In genomic region chr2:32395946-32396621, GRCm38 (mm10) we compare ENCODE assay signal across 8 mouse cellular contexts. TPM values are rescaled to one million over a fixed set of nuclear protein-coding genes. Genes with fewer than 3 reads are reported as not detected.
A peak's percentile ranks its signal among the peaks of the same experiment; 100 is the strongest.
DNase-seq lines count a peak whose midpoint lies in the region; ATAC-seq and TF ChIP-seq lines count a peak whose summit lies in the region.

No protein-coding gene starts in this region.

- DNase-seq in MEL-GATA-1-ER (ENCODE audit: extremely low read depth, low read depth) = peak; percentile 93
- DNase-seq in cerebellum, adult 2 months = peak; percentile 91 to 94
- DNase-seq in forebrain, postnatal 0 days = peak; percentile 96
- DNase-seq in layer of hippocampus, adult 8-10 months (ENCODE audit: low spot score in 2 of 2) = peak; percentile 92 to 93
- DNase-seq in lung, embryonic 14.5 days = peak; percentile 96
- DNase-seq in testis, postnatal 14 days (ENCODE audit: low spot score) = peak; percentile 92

- peaks cover 19% of the 10 kb centered on the region for H3K36me3 ChIP-seq in forebrain, postnatal 0 days (ENCODE audit: insufficient read depth)
- peaks cover 17% of the 10 kb centered on the region for H3K36me3 ChIP-seq in lung, embryonic 14.5 days (ENCODE audit: insufficient read depth)

- peak overlapping the region; percentile 87 for H3K9ac ChIP-seq in forebrain, postnatal 0 days
- peak overlapping the region; percentile 77 for H3K9ac ChIP-seq in lung, embryonic 14.5 days

- ATAC-seq in forebrain, postnatal 0 days = peak; percentile 98
- peak; percentile 79 for ATAC-seq in hematopoietic stem cell, adult 5-6 weeks (replicated peaks in 1 of 2; ENCODE audit: insufficient read depth in 1 of 2, low FRiP score in 2 of 2, low TSS enrichment in 1 of 2, low read depth in 1 of 2, poor library complexity in 2 of 2, severe bottlenecking in 2 of 2)
- peak; percentile 97 for ATAC-seq in lung, embryonic 14.5 days (ENCODE audit: insufficient read depth)
- ATAC-seq in neutrophil, adult 5-6 weeks (ENCODE audit: extremely low read depth, insufficient number of reproducible peaks, low FRiP score, poor library complexity, severe bottlenecking) = peak; percentile 75

- TF ChIP-seq POLR2A in cerebellum, adult 2 months (IDR thresholded peaks at IDR 0.05; ENCODE audit: borderline replicate concordance, insufficient read depth, low read length) = peak; percentile 55

- peak overlapping the region; percentile 59 for H3K4me3 ChIP-seq in cerebellum, adult 2 months (replicated peaks; ENCODE audit: insufficient read depth, low read depth, low read length)
- H3K4me3 ChIP-seq in forebrain, postnatal 0 days (ENCODE audit: low read depth, low read length) = peak overlapping the region; percentile 89
- H3K4me3 ChIP-seq in lung, embryonic 14.5 days (ENCODE audit: low read depth, low read length) = peak overlapping the region; percentile 92

- under 1% methylated on average over 59 of the region's 59 CpGs for WGBS in cerebellum, adult 2 months
- WGBS in forebrain, postnatal 0 days = 5% methylated on average over 57 of the region's 59 CpGs
- WGBS in lung, embryonic 14.5 days = under 1% methylated on average over 59 of the region's 59 CpGs

- H3K4me2 ChIP-seq in forebrain, postnatal 0 days (ENCODE audit: low read depth) = peak overlapping the region; percentile 91
- peak overlapping the region; percentile 96 for H3K4me2 ChIP-seq in lung, embryonic 14.5 days

- peak overlapping the region; percentile 57 for H3K27ac ChIP-seq in cerebellum, adult 2 months (ENCODE audit: insufficient read depth, low read length)
- H3K27ac ChIP-seq in forebrain, postnatal 0 days (ENCODE audit: low read depth, low read length) = peak overlapping the region; percentile 86
- peak overlapping the region; percentile 91 for H3K27ac ChIP-seq in lung, embryonic 14.5 days (ENCODE audit: low read depth)

- H3K27me3 ChIP-seq in cerebellum, adult 2 months (ENCODE audit: control insufficient read depth, insufficient read depth, low read length) = no peaks in the 10 kb centered on the region
- H3K27me3 ChIP-seq in forebrain, postnatal 0 days (ENCODE audit: insufficient read depth, low read length) = no peaks in the 10 kb centered on the region
- no peaks in the 10 kb centered on the region for H3K27me3 ChIP-seq in lung, embryonic 14.5 days (ENCODE audit: insufficient read depth, low read length)

- H3K9me3 ChIP-seq in forebrain, postnatal 0 days (ENCODE audit: low read length) = no peaks in the 10 kb centered on the region
- no peaks in the 10 kb centered on the region for H3K9me3 ChIP-seq in lung, embryonic 14.5 days (ENCODE audit: low read depth, low read length)

- peaks cover 5% of the 10 kb centered on the region for H3K4me1 ChIP-seq in cerebellum, adult 2 months (ENCODE audit: control insufficient read depth, insufficient read depth, low read length)
- H3K4me1 ChIP-seq in forebrain, postnatal 0 days (ENCODE audit: insufficient read depth) = peaks cover 6% of the 10 kb centered on the region; the same call in 1 of the 2 replicates
- peaks cover 6% of the 10 kb centered on the region for H3K4me1 ChIP-seq in lung, embryonic 14.5 days (ENCODE audit: insufficient read depth)

- TF ChIP-seq CTCF in cerebellum, adult 2 months (IDR thresholded peaks at IDR 0.05; ENCODE audit: borderline replicate concordance, insufficient read depth, low read depth, low read length) = no peak
- peak; percentile 4; the same call in 1 of the 2 replicates for TF ChIP-seq CTCF in forebrain, postnatal 0 days (IDR thresholded peaks at IDR 0.05; ENCODE audit: low read depth)
- no peak for TF ChIP-seq CTCF in lung, embryonic 14.5 days (IDR thresholded peaks at IDR 0.05; ENCODE audit: low read depth)

RNA-seq across cellular contexts. Expression of gene Ptges2, which starts 0.4 kb away (rescaled TPM):
- polyA plus RNA-seq in cerebellum, adult 2 months (2012; rRNA removed) = 60.9 and 61.1 TPM in 2 replicates
- total RNA-seq in forebrain, postnatal 0 days (2014; rRNA removed) = 32.1 and 37.5 TPM in 2 replicates
- polyA plus RNA-seq in forebrain, postnatal 0 days (2015; fragmentation: Nextera tagmentation; extraction: Ambion mirVana) = 54.9 and 58.6 TPM in 2 replicates
- total RNA-seq in hematopoietic stem cell, adult 5-6 weeks (2017) = 3.5 and 8.7 TPM in 2 replicates
- 10 to 100 TPM; 36.5 to 40.0 (median 38.2) TPM for total RNA-seq in layer of hippocampus, adult 8-10 months (2022)
- 28.0 and 28.2 TPM in 2 replicates for polyA plus RNA-seq in lung, embryonic 14.5 days (2014; fragmentation: Nextera tagmentation; extraction: Ambion mirVana)
- 2.9 and 4.1 TPM in 2 replicates for total RNA-seq in neutrophil, adult 5-6 weeks (2017)

RNA-seq across cellular contexts. Expression of gene Lcn2, which starts 8.0 kb away (rescaled TPM):
- polyA plus RNA-seq in cerebellum, adult 2 months (2012; rRNA removed) = 0.48 and 1.0 TPM in 2 replicates
- total RNA-seq in forebrain, postnatal 0 days (2014; rRNA removed) = 0.54 and 1.2 TPM in 2 replicates
- 0.63 and 1.0 TPM in 2 replicates for polyA plus RNA-seq in forebrain, postnatal 0 days (2015; fragmentation: Nextera tagmentation; extraction: Ambion mirVana)
- total RNA-seq in hematopoietic stem cell, adult 5-6 weeks (2017) = 91.4 and 276 TPM in 2 replicates
- total RNA-seq in layer of hippocampus, adult 8-10 months (2022) = 1 to 10 TPM in 2 of 4 experiments, under 1 TPM in 1, not detected in 1; 0.35 to 2.8 (median 2.0) TPM
- 1.6 TPM in 1 of 2 replicates, not detected in the other for polyA plus RNA-seq in lung, embryonic 14.5 days (2014; fragmentation: Nextera tagmentation; extraction: Ambion mirVana)
- total RNA-seq in neutrophil, adult 5-6 weeks (2017) = 246 and 252 TPM in 2 replicates

RNA-seq across cellular contexts. Expression of gene 1110008P14Rik, which starts 14.3 kb away (rescaled TPM):
- polyA plus RNA-seq in cerebellum, adult 2 months (2012; rRNA removed) = 284 and 338 TPM in 2 replicates
- total RNA-seq in forebrain, postnatal 0 days (2014; rRNA removed) = 197 and 210 TPM in 2 replicates
- polyA plus RNA-seq in forebrain, postnatal 0 days (2015; fragmentation: Nextera tagmentation; extraction: Ambion mirVana) = 160 and 186 TPM in 2 replicates
- total RNA-seq in hematopoietic stem cell, adult 5-6 weeks (2017) = 2.5 and 6.8 TPM in 2 replicates
- total RNA-seq in layer of hippocampus, adult 8-10 months (2022) = 100 to 1,000 TPM; 144 to 174 (median 164) TPM
- 32.4 and 33.3 TPM in 2 replicates for polyA plus RNA-seq in lung, embryonic 14.5 days (2014; fragmentation: Nextera tagmentation; extraction: Ambion mirVana)
- 31.8 and 39.5 TPM in 2 replicates for total RNA-seq in neutrophil, adult 5-6 weeks (2017)

RNA-seq across cellular contexts. Expression of gene Dnm1, which starts 42.9 kb away (rescaled TPM):
- polyA plus RNA-seq in cerebellum, adult 2 months (2012; rRNA removed) = 1,410 and 1,576 TPM in 2 replicates
- 76.2 and 106 TPM in 2 replicates for total RNA-seq in forebrain, postnatal 0 days (2014; rRNA removed)
- polyA plus RNA-seq in forebrain, postnatal 0 days (2015; fragmentation: Nextera tagmentation; extraction: Ambion mirVana) = 47.9 and 71.6 TPM in 2 replicates
- total RNA-seq in hematopoietic stem cell, adult 5-6 weeks (2017) = not detected in 2 replicates
- 1,000 to 10,000 TPM; 1,146 to 1,253 (median 1,200) TPM for total RNA-seq in layer of hippocampus, adult 8-10 months (2022)
- polyA plus RNA-seq in lung, embryonic 14.5 days (2014; fragmentation: Nextera tagmentation; extraction: Ambion mirVana) = 14.9 and 17.5 TPM in 2 replicates
- total RNA-seq in neutrophil, adult 5-6 weeks (2017) = not detected in 2 replicates

RNA-seq across cellular contexts. Expression of gene Ciz1, which starts 44.0 kb away (rescaled TPM):
- polyA plus RNA-seq in cerebellum, adult 2 months (2012; rRNA removed) = 159 and 176 TPM in 2 replicates
- 62.6 and 78.2 TPM in 2 replicates for total RNA-seq in forebrain, postnatal 0 days (2014; rRNA removed)
- 51.5 and 52.9 TPM in 2 replicates for polyA plus RNA-seq in forebrain, postnatal 0 days (2015; fragmentation: Nextera tagmentation; extraction: Ambion mirVana)
- total RNA-seq in hematopoietic stem cell, adult 5-6 weeks (2017) = 76.7 and 78.2 TPM in 2 replicates
- 100 to 1,000 TPM in 1 of 4 experiments, 10 to 100 TPM in 3; 82.9 to 103 (median 90.5) TPM for total RNA-seq in layer of hippocampus, adult 8-10 months (2022)
- polyA plus RNA-seq in lung, embryonic 14.5 days (2014; fragmentation: Nextera tagmentation; extraction: Ambion mirVana) = 46.1 and 51.9 TPM in 2 replicates
- 120 and 134 TPM in 2 replicates for total RNA-seq in neutrophil, adult 5-6 weeks (2017)

Comparison
In these comparisons a context has a peak if more than half of its experiments do, and no peak if none do; other contexts are left out.
1. Peak in every context shown above with its lines: DNase-seq, ATAC-seq, H3K4me3 ChIP-seq and H3K27ac ChIP-seq.
2. RNA of gene Lcn2, which starts 8.0 kb away (total RNA-seq): 246 to 252 TPM in neutrophil, adult 5-6 weeks and 91.4 to 276 TPM in hematopoietic stem cell, adult 5-6 weeks; 0.35 to 2.8 TPM in layer of hippocampus, adult 8-10 months and 0.54 to 1.2 TPM in forebrain, postnatal 0 days; every median in the first group is over 10 times any median in the second.